Mouse (Mus musculus) MEL (cell line): ENCODE results near the gene Dhrs13.

Experiments
- CTCF ChIP-seq, 3 experiments: IDR thresholded peaks in 2 of 3; conservative IDR thresholded peaks in 1 of 3; 2 replicates each; pipeline ENCODE4 v1.5.1; 2011 to 2012; ENCODE audit warnings: low read length in 3 of 3, low read depth in 2 of 3, mild to moderate bottlenecking in 2 of 3, improper control_type of control experiment in 1 of 3, inconsistent platforms in 1 of 3, mixed read lengths in 1 of 3, moderate library complexity in 1 of 3; ENCODE audit not compliant: control insufficient read depth in 1 of 3, insufficient read depth in 1 of 3, poor library complexity in 1 of 3, severe bottlenecking in 1 of 3
- ELF1 ChIP-seq: IDR thresholded peaks from 2 replicates; pipeline ENCODE4 v1.6.1; 2014; ENCODE audit warnings: low read depth, mild to moderate bottlenecking, inconsistent platforms, low read length, improper control_type of control experiment, moderate library complexity
- EP300 ChIP-seq, 2 experiments: IDR thresholded peaks; 2 replicates each; pipeline ENCODE4 v1.6.1; 2011; ENCODE audit warnings: improper control_type of control experiment in 2 of 2, low read length in 2 of 2, low read depth in 1 of 2, mild to moderate bottlenecking in 1 of 2
- ETS1 ChIP-seq: IDR thresholded peaks from 2 replicates; pipeline ENCODE4 v1.6.1; 2012; ENCODE audit warnings: low read depth, mild to moderate bottlenecking, inconsistent platforms, low read length, improper control_type of control experiment, moderate library complexity
- JUND ChIP-seq: IDR thresholded peaks from 2 replicates; pipeline ENCODE4 v1.6.1; 2011; ENCODE audit warnings: low read depth, mild to moderate bottlenecking, improper control_type of control experiment, low read length
- MAX ChIP-seq: IDR thresholded peaks from 2 replicates; pipeline ENCODE4 v1.6.1; 2011; ENCODE audit warnings: low read length, improper control_type of control experiment
- MYC ChIP-seq: IDR thresholded peaks from 2 replicates; pipeline ENCODE4 v1.6.1; 2011; ENCODE audit warnings: low read depth, mild to moderate bottlenecking, low read length, improper control_type of control experiment, moderate library complexity
- POLR2A ChIP-seq, 2 experiments: IDR thresholded peaks; 2 replicates each; pipeline ENCODE4 v1.6.1; 2011 to 2012; ENCODE audit warnings: low read length in 2 of 2, mild to moderate bottlenecking in 2 of 2, control low read depth in 1 of 2, improper control_type of control experiment in 1 of 2, low read depth in 1 of 2, moderate library complexity in 1 of 2; ENCODE audit not compliant: control insufficient read depth in 1 of 2, insufficient read depth in 1 of 2, poor library complexity in 1 of 2
- POLR2AphosphoS5 ChIP-seq: IDR thresholded peaks from 2 replicates; pipeline ENCODE4 v1.6.1; 2012; ENCODE audit warnings: low read depth, borderline replicate concordance, mild to moderate bottlenecking, inconsistent platforms, low read length, moderate library complexity, mixed read lengths
- TAL1 ChIP-seq: IDR thresholded peaks from 2 replicates; pipeline ENCODE4 v1.6.1; 2012; ENCODE audit warnings: mild to moderate bottlenecking, inconsistent platforms, low read length, moderate library complexity, mixed read lengths

- TF ChIP-seq ETS1 (no peak), POLR2A (IDR thresholded peaks at IDR 0.05; ENCODE audit: control insufficient read depth in 1 of 2, insufficient read depth in 1 of 2, low read depth in 1 of 2, low read length in 2 of 2, poor library complexity in 1 of 2) (no peak), CTCF (IDR thresholded peaks at IDR 0.05 in 2 of 3, conservative IDR thresholded peaks at IDR 0.05 in 1 of 3; ENCODE audit: control insufficient read depth in 1 of 3, insufficient read depth in 1 of 3, low read depth in 2 of 3, low read length in 3 of 3, poor library complexity in 1 of 3, severe bottlenecking in 1 of 3) (no peak), MAX (no peak), EP300 (IDR thresholded peaks at IDR 0.05; ENCODE audit: low read depth in 1 of 2, low read length in 2 of 2) (no peak), MYC (no peak), POLR2AphosphoS5 (no peak), ELF1 (no peak), JUND (no peak), TAL1 (no peak)
Measured at GRCm38 (mm10) chr11:78036791-78037190, 4.7 kb downstream of the Dhrs13 start.
